Mouse (Mus musculus): Measurements from ENCODE around the gene Rfx4.

DNA sequence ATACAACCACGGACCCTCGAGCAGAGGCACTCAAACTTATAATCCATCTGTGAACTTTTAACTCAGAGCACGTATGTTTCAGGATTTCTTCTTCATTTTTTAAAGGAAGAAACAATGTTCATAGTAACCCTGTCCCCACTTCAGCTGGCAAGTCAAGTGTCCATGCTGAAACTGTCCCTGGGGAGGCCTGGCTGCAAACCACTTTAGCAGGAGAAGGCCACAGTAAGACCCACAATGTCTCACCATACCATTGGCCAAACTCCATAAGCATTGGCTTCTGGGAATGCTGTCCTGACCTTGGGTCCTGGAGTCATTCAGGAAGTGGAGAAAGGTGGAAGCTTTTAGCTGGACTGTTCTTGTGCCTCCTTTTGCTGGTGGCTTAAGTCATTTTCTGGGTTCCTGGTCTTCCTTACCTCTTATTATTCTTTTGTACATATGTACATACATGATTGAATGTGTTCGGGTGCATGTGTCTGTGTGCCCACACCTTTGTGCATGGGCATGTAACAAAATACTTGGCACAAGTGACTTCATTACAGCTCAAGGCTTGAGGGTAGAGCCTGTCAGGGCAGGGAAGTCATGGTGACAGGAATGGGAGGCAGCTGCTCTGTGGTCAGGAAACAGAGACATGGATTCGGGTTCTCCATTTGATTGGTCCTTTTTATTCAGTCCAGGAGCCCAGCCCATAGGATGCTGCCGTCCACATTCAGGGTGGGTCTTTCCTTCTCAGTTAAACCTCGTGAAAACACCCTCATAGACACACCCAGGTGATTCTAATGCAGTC is 61.4 kb downstream of the Rfx4 start:
- no peak for TF ChIP-seq CTCF (IDR thresholded peaks at IDR 0.05; ENCODE audit: low read depth, low read length)
- no peak for TF ChIP-seq POLR2A (IDR thresholded peaks at IDR 0.05; ENCODE audit: extremely low read depth, insufficient read depth, low read length)

All from liver, adult 2 months (tissue).